Mouse (Mus musculus): ENCODE results near the gene Tnni3.

- TF ChIP-seq CTCF (IDR thresholded peaks at IDR 0.05; ENCODE audit: control insufficient read depth, insufficient read depth, insufficient read length) (no peak), FOSL1 (IDR thresholded peaks at IDR 0.05; ENCODE audit: insufficient read depth, low read length, poor library complexity, severe bottlenecking) (no peak), USF1 (IDR thresholded peaks at IDR 0.05; ENCODE audit: low read depth) (no peak), MAX (IDR thresholded peaks at IDR 0.05) (no peak), MYOD1 (IDR thresholded peaks at IDR 0.05; ENCODE audit: control insufficient read depth, insufficient read length, low read depth) (no peak), CEBPB (IDR thresholded peaks at IDR 0.05; ENCODE audit: low read depth) (no peak)
These were observed 19.2 kb downstream of the Tnni3 start for GRCm38 (mm10) chr7:4504646-4505435.
